Mouse (Mus musculus): ENCODE measurements around the gene Mgat4a.
A peak's percentile ranks its signal among the peaks of the same experiment; 100 is the strongest.

Mgat4a gene

GRCm38 (mm10) chr1:37540810-37541658 lies at the start of gene Mgat4a:
Gene Mgat4a, minus strand, starts transcription at chr1:37541016.
- DNase-seq (ENCODE audit: inconsistent ontology term), result peak; percentile 96

- DNase-seq (ENCODE audit: inconsistent ontology term), result peak; percentile 76
Measured at GRCm38 (mm10) chr1:37585809-37586480, 45.1 kb upstream of the Mgat4a start.

- no peak for DNase-seq (ENCODE audit: inconsistent ontology term)
Measured at GRCm38 (mm10) chr1:37583795-37584464, 43.1 kb upstream of the Mgat4a start.

- DNase-seq (ENCODE audit: inconsistent ontology term), result no peak
Measured at GRCm38 (mm10) chr1:37583167-37583566, 42.4 kb upstream of the Mgat4a start.

- DNase-seq (ENCODE audit: inconsistent ontology term), result no peak
Measured at GRCm38 (mm10) chr1:37579686-37580085, 38.9 kb upstream of the Mgat4a start.

- DNase-seq (ENCODE audit: inconsistent ontology term), result no peak
Measured at GRCm38 (mm10) chr1:37572528-37573272, 31.9 kb upstream of the Mgat4a start.

GRCm38 (mm10) chr1:37568379-37568778 lies 27.6 kb upstream of the Mgat4a start:
- no peak for DNase-seq (ENCODE audit: inconsistent ontology term)

GRCm38 (mm10) chr1:37566754-37567153 lies 25.9 kb upstream of the Mgat4a start:
- no peak for DNase-seq (ENCODE audit: inconsistent ontology term)

GRCm38 (mm10) chr1:37566344-37566743 lies 25.5 kb upstream of the Mgat4a start:
- DNase-seq (ENCODE audit: inconsistent ontology term), result no peak

GRCm38 (mm10) chr1:37565396-37565795 lies 24.6 kb upstream of the Mgat4a start:
- no peak for DNase-seq (ENCODE audit: inconsistent ontology term)

- no peak for DNase-seq (ENCODE audit: inconsistent ontology term)
Measured at GRCm38 (mm10) chr1:37561955-37562354, 21.1 kb upstream of the Mgat4a start.

- DNase-seq (ENCODE audit: inconsistent ontology term), result no peak
Measured at GRCm38 (mm10) chr1:37560356-37560755, 19.5 kb upstream of the Mgat4a start.

- DNase-seq (ENCODE audit: inconsistent ontology term), result no peak
Measured at GRCm38 (mm10) chr1:37551986-37552385, 11.2 kb upstream of the Mgat4a start.

GRCm38 (mm10) chr1:37549501-37549900 lies 8.7 kb upstream of the Mgat4a start:
- no peak for DNase-seq (ENCODE audit: inconsistent ontology term)

GRCm38 (mm10) chr1:37546398-37547051 lies 5.7 kb upstream of the Mgat4a start:
- DNase-seq (ENCODE audit: inconsistent ontology term), result no peak

GRCm38 (mm10) chr1:37544251-37544650 lies 3.4 kb upstream of the Mgat4a start:
- no peak for DNase-seq (ENCODE audit: inconsistent ontology term)

GRCm38 (mm10) chr1:37543057-37543456 lies 2.2 kb upstream of the Mgat4a start:
- no peak for DNase-seq (ENCODE audit: inconsistent ontology term)

- peak; percentile 17 for DNase-seq (ENCODE audit: inconsistent ontology term)
Measured at GRCm38 (mm10) chr1:37539968-37540809, 627 bp downstream of the Mgat4a start.

- DNase-seq (ENCODE audit: inconsistent ontology term), result peak; percentile 35
Measured at GRCm38 (mm10) chr1:37534532-37535108, 6.2 kb downstream of the Mgat4a start.

- no peak for DNase-seq (ENCODE audit: inconsistent ontology term)
Measured at GRCm38 (mm10) chr1:37533181-37533580, 7.6 kb downstream of the Mgat4a start.
